Mouse (Mus musculus): Measurements from ENCODE around the gene 2310007B03Rik.
A peak's percentile ranks its signal among the peaks of the same experiment; 100 is the strongest.
"Not testable (repeated sequence)": the region's sequence is repeated elsewhere in the genome, so short reads cannot be mapped to it uniquely, and the experiment has no call there.

Gene 2310007B03Rik

GRCm38 (mm10) chr1:93160501-93161133 is at the start of gene 2310007B03Rik:
Gene 2310007B03Rik (minus strand): TSS chr1:93160948.
- DNase-seq (ENCODE audit: low read depth in 2 of 2, low spot score in 2 of 2): no peak

GRCm38 (mm10) chr1:93210213-93210641 is 49.5 kb upstream of the 2310007B03Rik start:
- DNase-seq (ENCODE audit: low read depth in 2 of 2, low spot score in 2 of 2): no peak

GRCm38 (mm10) chr1:93207536-93208064 is 46.9 kb upstream of the 2310007B03Rik start:
- DNase-seq (ENCODE audit: low read depth in 2 of 2, low spot score in 2 of 2): no peak

GRCm38 (mm10) chr1:93206277-93206970 is 45.7 kb upstream of the 2310007B03Rik start:
- DNase-seq (ENCODE audit: low read depth in 2 of 2, low spot score in 2 of 2): no peak

GRCm38 (mm10) chr1:93197916-93198315 is 37.2 kb upstream of the 2310007B03Rik start:
- DNase-seq (ENCODE audit: low read depth in 2 of 2, low spot score in 2 of 2): no peak

GRCm38 (mm10) chr1:93197454-93197853 is 36.7 kb upstream of the 2310007B03Rik start:
- DNase-seq (ENCODE audit: low read depth in 2 of 2, low spot score in 2 of 2): not testable (repeated sequence)

GRCm38 (mm10) chr1:93194961-93195360 is 34.2 kb upstream of the 2310007B03Rik start:
- no peak for DNase-seq (ENCODE audit: low read depth in 2 of 2, low spot score in 2 of 2)

- no peak for DNase-seq (ENCODE audit: low read depth in 2 of 2, low spot score in 2 of 2)
Measured at GRCm38 (mm10) chr1:93190726-93191305, 30.1 kb upstream of the 2310007B03Rik start.

- DNase-seq (ENCODE audit: low read depth in 2 of 2, low spot score in 2 of 2): no peak
Measured at GRCm38 (mm10) chr1:93184071-93184828, 23.5 kb upstream of the 2310007B03Rik start.

GRCm38 (mm10) chr1:93182281-93182680 is 21.5 kb upstream of the 2310007B03Rik start:
- no peak for DNase-seq (ENCODE audit: low read depth in 2 of 2, low spot score in 2 of 2)

GRCm38 (mm10) chr1:93176525-93177332 is 16.0 kb upstream of the 2310007B03Rik start:
- DNase-seq (ENCODE audit: low read depth in 2 of 2, low spot score in 2 of 2): no peak

- no peak for DNase-seq (ENCODE audit: low read depth in 2 of 2, low spot score in 2 of 2)
Measured at GRCm38 (mm10) chr1:93175849-93176248, 15.1 kb upstream of the 2310007B03Rik start.

- DNase-seq (ENCODE audit: low read depth in 2 of 2, low spot score in 2 of 2): peak; percentile 51 to 59
Measured at GRCm38 (mm10) chr1:93174399-93174798, 13.7 kb upstream of the 2310007B03Rik start.

- DNase-seq (ENCODE audit: low read depth in 2 of 2, low spot score in 2 of 2): no peak
Measured at GRCm38 (mm10) chr1:93173665-93174064, 12.9 kb upstream of the 2310007B03Rik start.

- no peak for DNase-seq (ENCODE audit: low read depth in 2 of 2, low spot score in 2 of 2)
Measured at GRCm38 (mm10) chr1:93168295-93168775, 7.6 kb upstream of the 2310007B03Rik start, which contains the start of gene Crocc2. Gene Crocc2 (plus strand): TSS chr1:93168725.

- DNase-seq (ENCODE audit: low read depth in 2 of 2, low spot score in 2 of 2): no peak
Measured at GRCm38 (mm10) chr1:93166346-93167079, 5.8 kb upstream of the 2310007B03Rik start.

GRCm38 (mm10) chr1:93165447-93165846 is 4.7 kb upstream of the 2310007B03Rik start:
- DNase-seq (ENCODE audit: low read depth in 2 of 2, low spot score in 2 of 2): no peak

GRCm38 (mm10) chr1:93162588-93162987 is 1.8 kb upstream of the 2310007B03Rik start:
- no peak for DNase-seq (ENCODE audit: low read depth in 2 of 2, low spot score in 2 of 2)

- DNase-seq (ENCODE audit: low read depth in 2 of 2, low spot score in 2 of 2): no peak
Measured at GRCm38 (mm10) chr1:93161921-93162320, 1.2 kb upstream of the 2310007B03Rik start.
